Mouse (Mus musculus): ENCODE data around the gene Grasp.

The Grasp gene

GRCm38 (mm10) chr15:101228866-101229590 is 5.0 kb downstream of the Grasp start:
- DNase-seq (ENCODE audit: low spot score), result no peak

DNA sequence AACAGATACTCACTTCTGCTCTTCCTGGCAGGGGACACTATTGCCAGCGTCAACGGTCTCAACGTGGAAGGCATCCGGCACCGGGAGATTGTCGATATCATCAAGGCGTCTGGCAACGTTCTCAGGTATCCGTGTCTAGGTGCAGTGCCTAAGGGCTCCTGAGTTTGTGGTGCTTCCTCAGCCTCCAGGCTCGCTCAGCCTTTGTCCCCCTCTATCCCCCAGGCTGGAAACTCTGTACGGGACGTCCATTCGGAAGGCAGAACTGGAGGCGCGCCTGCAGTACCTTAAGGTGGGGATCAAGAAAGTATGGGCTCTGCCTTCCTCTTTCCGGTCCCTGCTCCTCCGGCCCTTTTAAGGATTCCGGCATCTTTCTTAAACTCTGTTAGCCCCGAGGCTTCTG is 6.5 kb downstream of the Grasp start:
- no peak for DNase-seq (ENCODE audit: low spot score)

- DNase-seq (ENCODE audit: low spot score), result no peak
Observed at GRCm38 (mm10) chr15:101230995-101231647, 7.1 kb downstream of the Grasp start.

DNA sequence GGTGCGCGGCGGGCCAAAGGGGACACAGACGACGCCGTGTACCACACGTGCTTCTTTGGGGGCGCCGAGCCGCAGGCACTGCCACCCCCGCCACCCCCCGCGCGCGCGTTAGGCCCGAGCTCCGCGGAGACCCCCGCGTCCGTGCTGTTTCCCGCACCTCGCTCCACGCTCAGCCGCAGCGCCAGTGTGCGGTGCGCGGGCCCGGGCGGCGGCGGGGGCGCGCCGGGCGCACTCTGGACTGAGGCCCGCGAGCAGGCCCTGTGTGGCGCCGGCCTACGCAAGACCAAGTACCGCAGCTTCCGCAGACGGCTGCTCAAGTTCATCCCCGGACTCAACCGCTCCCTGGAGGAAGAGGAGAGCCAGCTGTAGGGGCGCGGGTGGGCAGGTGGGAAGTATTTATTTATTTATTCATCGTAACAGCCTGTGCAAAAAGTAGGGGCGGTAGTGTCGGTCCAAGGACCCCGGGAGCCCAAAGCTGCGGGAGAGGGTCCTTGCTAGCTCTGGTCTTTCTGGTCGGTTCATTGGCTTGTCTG is 7.7 kb downstream of the Grasp start:
- DNase-seq (ENCODE audit: low spot score), result no peak

- DNase-seq (ENCODE audit: low spot score), result no peak
Observed at GRCm38 (mm10) chr15:101232607-101233006, 8.6 kb downstream of the Grasp start.

GRCm38 (mm10) chr15:101233183-101233582 is 9.2 kb downstream of the Grasp start:
- no peak for DNase-seq (ENCODE audit: low spot score)

DNA sequence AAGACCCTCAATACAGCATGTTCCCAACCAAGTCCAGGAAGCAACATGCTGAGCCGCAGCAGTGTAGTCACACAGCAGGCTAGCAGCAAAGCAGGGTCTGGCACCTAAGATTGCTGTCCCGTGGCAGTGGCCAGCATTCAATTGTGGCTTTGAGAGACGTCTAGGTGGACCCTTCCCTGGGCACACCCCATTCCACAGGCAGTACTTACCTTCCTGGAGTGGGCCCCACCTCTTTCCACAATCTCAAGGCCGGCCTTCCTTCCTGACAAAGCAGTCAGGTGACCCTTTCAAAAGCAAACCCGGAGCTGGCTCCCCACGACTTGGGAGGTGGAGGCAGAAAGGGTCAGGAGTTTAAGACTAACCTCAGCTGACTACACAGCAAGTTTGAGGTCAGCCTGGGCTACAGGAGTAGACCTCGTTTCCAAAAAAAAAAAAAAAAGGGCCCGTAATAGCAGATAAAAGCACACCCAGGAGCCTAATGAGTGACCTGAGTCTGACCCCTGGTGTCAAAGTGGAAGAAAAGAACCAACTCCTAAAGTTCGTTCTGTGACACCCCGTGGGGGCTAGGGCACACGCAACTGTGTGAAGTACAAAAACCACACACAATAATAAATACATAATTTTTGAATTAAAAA is 9.8 kb downstream of the Grasp start:
- DNase-seq (ENCODE audit: low spot score), result no peak

GRCm38 (mm10) chr15:101234611-101235341 is 10.8 kb downstream of the Grasp start:
- no peak for DNase-seq (ENCODE audit: low spot score)

DNA sequence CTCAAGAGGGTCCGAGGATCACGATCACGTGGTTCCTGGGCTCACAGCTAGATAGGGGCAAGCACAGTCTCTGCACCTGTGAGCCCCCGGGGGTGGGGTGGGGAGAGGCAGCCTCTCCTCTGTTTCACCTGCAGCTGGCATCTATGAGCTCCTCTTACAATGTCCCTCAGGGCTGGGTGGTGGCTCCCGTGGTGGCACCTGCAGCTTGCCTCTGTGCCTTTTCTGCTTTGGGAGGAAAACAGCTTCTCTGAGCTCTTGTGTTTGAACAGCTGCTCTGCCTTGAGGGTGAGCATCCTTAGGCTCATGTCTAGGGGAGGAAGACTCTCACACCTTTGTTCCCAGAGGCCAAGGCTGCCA is 11.3 kb downstream of the Grasp start:
- no peak for DNase-seq (ENCODE audit: low spot score)

DNA sequence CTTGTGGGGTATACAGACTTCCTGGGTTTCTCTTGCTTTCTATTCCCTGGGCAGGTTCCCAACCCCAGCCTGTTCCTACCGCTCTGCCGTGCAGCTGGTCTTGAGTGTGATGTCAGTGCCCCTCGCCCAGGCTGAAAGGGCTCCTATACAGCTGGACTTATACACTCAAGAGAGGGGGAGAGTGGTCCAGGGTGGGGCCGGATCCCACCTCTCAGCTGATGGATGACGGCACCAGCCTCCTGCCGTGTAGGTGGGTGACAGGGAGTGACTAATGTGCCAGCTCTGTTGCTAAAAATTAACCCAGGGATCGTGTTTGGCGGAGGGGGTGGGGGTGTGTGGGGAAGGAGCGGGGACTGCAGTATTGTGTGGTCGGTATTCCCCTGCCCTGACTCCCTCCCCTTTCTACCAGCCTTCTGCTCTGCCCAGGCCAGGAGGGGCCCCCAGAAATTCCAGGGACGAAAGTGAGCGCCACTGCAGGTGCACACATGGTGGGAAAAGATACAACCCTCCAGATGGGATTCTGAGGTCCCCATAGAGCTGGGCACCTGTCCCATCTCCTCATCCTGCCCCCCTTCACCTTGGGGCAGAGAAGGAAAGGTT is 11.8 kb downstream of the Grasp start:
- peak; percentile 71 for DNase-seq (ENCODE audit: low spot score)

- no peak for DNase-seq (ENCODE audit: low spot score)
Observed at GRCm38 (mm10) chr15:101236878-101237277, 12.9 kb downstream of the Grasp start.

DNA sequence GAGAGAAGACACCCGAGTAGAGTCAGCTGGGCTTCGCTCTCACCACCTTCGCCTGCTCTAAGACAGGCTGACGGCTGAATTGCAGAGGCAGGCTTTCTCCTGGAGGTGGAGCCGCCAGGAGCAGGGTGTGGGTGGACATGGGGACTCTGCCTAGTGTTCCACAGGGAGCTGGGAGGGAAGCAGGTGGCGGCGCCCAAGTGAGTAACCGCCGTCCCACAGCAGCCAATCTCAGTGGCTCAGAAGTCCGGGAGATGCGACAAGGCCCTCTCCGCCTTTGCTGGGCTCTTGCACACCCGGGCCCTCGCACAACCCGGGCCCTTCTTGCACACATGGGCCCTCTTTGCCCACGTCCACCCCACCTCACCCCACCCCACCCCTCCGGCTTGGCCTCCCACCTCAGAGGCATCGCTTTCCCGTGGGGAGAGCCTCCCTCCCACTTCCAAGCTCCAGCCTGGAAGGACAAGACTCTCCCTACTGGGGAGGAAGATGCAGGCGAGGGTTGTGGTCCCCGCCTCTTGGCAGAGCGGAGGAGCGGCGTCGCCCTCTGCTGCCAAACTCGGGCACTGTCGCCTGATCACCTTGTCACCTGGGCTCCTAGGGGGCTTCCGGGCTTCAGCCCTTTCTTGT is 15.0 kb downstream of the Grasp start:
- DNase-seq (ENCODE audit: low spot score), result peak; percentile 72

DNA sequence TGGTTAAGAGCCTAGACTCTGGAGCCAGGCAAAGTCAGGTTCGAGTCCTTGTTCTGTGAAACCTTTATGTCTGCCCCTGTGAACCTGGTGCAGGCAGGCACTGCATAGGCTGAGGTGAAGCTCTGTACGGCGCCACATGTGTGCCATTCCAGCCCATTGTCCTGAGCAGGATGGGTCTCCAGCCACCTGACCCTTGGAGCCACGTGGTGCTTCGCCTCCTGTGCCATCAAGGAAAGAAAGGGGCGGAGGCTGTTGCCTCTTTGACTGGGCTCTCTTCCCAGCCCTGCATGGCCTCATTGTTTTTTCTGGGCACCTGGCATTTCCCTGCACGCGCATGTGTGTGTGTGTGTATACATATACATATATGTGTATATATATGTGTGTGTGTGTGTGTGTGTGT is 15.8 kb downstream of the Grasp start:
- DNase-seq (ENCODE audit: low spot score), result no peak

GRCm38 (mm10) chr15:101240799-101241204 is 16.8 kb downstream of the Grasp start:
- peak; percentile 89 for DNase-seq (ENCODE audit: low spot score)

DNA sequence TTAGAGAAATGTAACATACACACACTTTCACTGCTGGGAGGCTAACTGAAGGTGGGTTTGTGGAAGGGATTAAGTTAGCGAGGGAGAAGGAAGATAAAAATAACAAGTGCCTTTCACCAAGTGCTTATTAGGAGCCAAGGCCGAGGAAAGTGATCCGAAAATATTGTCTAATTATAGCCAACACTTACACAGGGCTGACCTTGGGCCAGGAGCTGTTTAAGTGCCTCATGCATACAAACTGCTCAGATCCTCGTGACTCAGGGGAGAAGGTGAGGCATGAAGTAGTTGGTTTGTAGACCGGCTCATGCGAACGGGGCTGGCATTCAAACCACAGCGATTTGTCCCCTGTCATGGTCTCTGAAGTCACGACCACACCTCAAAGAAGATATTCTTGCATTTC is 17.2 kb downstream of the Grasp start:
- DNase-seq (ENCODE audit: low spot score), result no peak

DNA sequence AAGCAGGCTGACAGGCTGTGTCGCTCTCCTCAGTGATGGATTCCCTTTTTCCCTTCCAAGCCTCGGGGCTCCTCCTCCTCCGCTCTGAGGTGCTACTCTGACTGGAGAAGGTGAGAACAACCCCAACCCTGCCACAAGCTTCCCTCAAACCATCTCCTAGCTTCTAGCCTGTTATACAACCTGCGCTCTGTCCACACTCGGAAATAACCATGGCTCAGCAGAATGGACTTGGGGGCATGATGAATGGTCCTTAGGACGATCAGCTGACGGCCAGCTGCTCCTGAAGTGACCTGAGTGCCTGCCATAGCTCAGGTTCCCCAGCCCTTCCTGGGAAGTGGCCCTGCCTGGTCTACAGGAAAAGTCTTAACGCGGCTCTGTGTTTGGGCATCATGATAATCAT is 17.9 kb downstream of the Grasp start:
- no peak for DNase-seq (ENCODE audit: low spot score)

DNA sequence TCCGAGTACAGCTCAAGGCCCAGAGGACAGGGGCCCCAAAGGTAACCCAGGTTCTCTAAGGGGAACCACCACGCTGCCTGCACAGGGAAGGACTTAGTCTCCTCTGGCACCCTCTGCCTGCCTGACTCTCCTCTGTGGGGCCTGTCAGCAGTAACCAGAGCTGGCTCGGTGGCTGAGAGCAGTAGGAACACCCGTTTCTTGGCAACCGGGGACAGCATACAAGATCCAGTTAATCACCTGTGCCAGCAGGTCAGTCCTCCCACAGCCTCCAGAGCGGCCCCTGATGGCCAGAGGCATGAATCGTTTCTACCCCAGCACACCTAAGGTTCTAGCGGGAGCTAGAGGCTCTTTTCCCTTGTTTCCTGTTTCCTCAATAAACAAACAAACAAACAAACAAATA is 18.7 kb downstream of the Grasp start:
- no peak for DNase-seq (ENCODE audit: low spot score)

GRCm38 (mm10) chr15:101244012-101244411 is 20.0 kb downstream of the Grasp start:
- no peak for DNase-seq (ENCODE audit: low spot score)

DNA sequence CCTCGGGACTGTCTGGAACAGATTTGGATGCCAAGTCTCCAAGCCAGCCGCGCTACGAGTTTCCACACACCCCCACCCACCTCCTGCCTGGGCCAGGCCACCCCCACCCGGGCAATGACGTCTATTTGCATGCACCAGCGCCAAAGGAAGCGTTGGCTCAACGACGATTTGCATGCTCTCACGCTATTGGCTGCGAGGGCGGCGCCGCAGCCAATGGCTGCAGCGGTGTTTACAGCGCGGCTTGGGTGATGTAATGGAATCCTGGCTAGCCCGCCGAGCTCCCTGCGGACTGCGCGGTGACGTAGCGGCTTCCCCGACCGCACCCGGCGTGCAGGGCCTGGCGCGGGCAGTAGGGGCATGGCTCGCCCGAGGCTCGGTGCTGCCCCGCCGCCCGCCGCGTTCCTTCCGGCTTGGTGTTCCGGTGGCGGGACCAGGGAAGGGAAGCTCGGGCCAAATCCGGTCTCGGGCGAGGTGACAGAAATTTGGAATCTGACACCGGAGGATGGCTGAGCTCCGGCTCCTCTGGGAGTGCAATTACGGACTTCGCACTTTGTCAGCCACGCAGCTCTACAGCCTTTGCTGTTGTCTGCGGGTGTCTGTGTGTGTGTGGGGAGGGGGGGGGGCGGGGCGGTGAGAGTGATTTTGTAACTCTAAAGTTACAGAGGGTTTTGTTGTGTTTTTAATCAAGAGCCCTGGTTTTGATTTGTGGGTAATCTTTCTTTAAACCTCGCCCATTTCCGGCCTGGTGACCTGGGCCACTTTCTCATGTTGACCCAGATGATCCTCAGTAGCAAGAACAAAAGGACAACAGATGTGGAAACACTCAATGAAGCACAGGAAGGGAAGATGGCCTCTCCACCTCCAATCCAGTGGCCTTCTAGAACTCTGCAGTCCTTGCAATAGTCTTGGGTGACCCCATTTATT is 22.5 kb downstream of the Grasp start:
- peak; percentile 95 for DNase-seq (ENCODE audit: low spot score)

DNA sequence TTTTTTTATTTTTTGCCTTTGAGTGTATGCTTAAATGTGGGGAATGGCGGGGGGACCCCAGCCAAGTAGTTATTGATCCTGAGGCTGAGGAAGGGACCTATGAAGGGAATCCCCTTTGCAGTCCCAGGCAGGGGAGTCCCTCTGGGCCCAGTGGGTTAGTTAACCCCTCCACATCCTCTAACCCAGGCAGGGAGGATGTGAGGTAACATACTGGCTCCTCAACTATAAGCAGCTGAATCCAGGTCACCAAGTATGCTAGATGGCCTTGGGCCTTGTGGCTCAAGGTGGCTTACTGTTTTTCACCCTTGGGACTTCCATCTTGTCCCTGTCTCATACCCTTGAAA is 23.1 kb downstream of the Grasp start:
- DNase-seq (ENCODE audit: low spot score), result no peak

Measured in left cerebral cortex, adult 11 months (tissue).